Mouse (Mus musculus): ENCODE measurements at regions not wholly inside any gene's neighbourhood (a gene's known extent, or its start where the extent isn't known, plus 50 kb on each side); places are given as distances from the start of the nearest gene placed in this dataset.
"Not testable (repeated sequence)": the region's sequence is repeated elsewhere in the genome, so short reads cannot be mapped to it uniquely, and the experiment has no call there.

DNA sequence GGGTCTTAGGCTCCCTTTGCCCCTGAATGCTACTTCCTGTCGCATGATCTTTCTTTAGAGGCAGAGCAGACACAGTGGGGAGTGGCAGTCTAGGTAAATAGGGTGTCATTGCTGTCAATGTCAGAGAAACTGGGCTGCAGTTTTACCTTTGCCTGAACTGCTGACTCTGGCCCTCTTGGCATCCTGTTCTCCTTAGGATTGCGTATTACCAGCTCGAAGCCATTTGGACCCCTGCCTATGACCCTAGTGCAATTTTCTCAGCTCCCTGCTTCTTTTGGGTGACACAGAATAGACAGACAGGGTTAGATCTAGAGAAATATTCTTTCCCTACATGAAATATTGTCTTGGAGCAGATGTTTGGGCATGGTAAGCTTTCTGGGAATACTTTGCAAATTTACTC, 467.3 kb upstream of the Slc35b3 start:
- Histone ChIP-seq H3K4me3 (no peak overlapping the region), H3K27ac (no peak overlapping the region), H3K27me3 (ENCODE audit: control insufficient read depth, insufficient read depth, low read length) (no peaks in the 10 kb centered on the region), H3K4me1 (ENCODE audit: control insufficient read depth, insufficient read depth, low read length) (no peaks in the 10 kb centered on the region), H3K79me2 (replicated peaks; ENCODE audit: control insufficient read depth, insufficient read depth, low read length) (no peaks in the 10 kb centered on the region), H3K9ac (ENCODE audit: low read depth, low read length) (no peak overlapping the region), H3K36me3 (ENCODE audit: control insufficient read depth, insufficient read depth, low read length) (no peaks in the 10 kb centered on the region)
- TF ChIP-seq CTCF (IDR thresholded peaks at IDR 0.05) (no peak), POLR2A (IDR thresholded peaks at IDR 0.05; ENCODE audit: insufficient read depth, low read depth, low read length) (no peak), EP300 (IDR thresholded peaks at IDR 0.05; ENCODE audit: insufficient read depth, low read depth, low read length) (no peak)
- DNase-seq: no peak
- WGBS: 79% methylated on average over 3 of the region's 3 CpGs
- intact Hi-C loops (cut with DNase I): no loop called here

- WGBS: 65% methylated on average over 6 of the region's 6 CpGs
- H3K4me3 ChIP-seq: no peak overlapping the region
- no peaks in the 10 kb centered on the region for H3K79me2 ChIP-seq (replicated peaks; ENCODE audit: control insufficient read depth, insufficient read depth, low read length)
- H3K4me1 ChIP-seq (ENCODE audit: control insufficient read depth, insufficient read depth, low read length): no peaks in the 10 kb centered on the region
- no peak overlapping the region for H3K9ac ChIP-seq (ENCODE audit: low read depth, low read length)
- no peak overlapping the region for H3K27ac ChIP-seq
- peak; percentile 31 for TF ChIP-seq CTCF (IDR thresholded peaks at IDR 0.05)
- TF ChIP-seq EP300 (IDR thresholded peaks at IDR 0.05; ENCODE audit: insufficient read depth, low read depth, low read length): no peak
- no peak for TF ChIP-seq POLR2A (IDR thresholded peaks at IDR 0.05; ENCODE audit: insufficient read depth, low read depth, low read length)
- no peaks in the 10 kb centered on the region for H3K36me3 ChIP-seq (ENCODE audit: control insufficient read depth, insufficient read depth, low read length)
- intact Hi-C loops (cut with DNase I): no loop called here
- H3K27me3 ChIP-seq (ENCODE audit: control insufficient read depth, insufficient read depth, low read length): no peaks in the 10 kb centered on the region
- no peak for DNase-seq
These were observed 465.3 kb upstream of the Slc35b3 start for GRCm38 (mm10) chr13:39425944-39426343.

- intact Hi-C loops (cut with DNase I): no loop called here
- WGBS: 31% methylated on average over 7 of the region's 7 CpGs
- Histone ChIP-seq H3K36me3 (ENCODE audit: control insufficient read depth, insufficient read depth, low read length) (no peaks in the 10 kb centered on the region), H3K9ac (ENCODE audit: low read depth, low read length) (no peak overlapping the region), H3K4me3 (no peak overlapping the region), H3K27ac (no peak overlapping the region), H3K79me2 (replicated peaks; ENCODE audit: control insufficient read depth, insufficient read depth, low read length) (no peaks in the 10 kb centered on the region), H3K4me1 (ENCODE audit: control insufficient read depth, insufficient read depth, low read length) (no peaks in the 10 kb centered on the region), H3K27me3 (ENCODE audit: control insufficient read depth, insufficient read depth, low read length) (no peaks in the 10 kb centered on the region)
- TF ChIP-seq CTCF (IDR thresholded peaks at IDR 0.05): no peak
- no peak for TF ChIP-seq POLR2A (IDR thresholded peaks at IDR 0.05; ENCODE audit: insufficient read depth, low read depth, low read length)
- no peak for TF ChIP-seq EP300 (IDR thresholded peaks at IDR 0.05; ENCODE audit: insufficient read depth, low read depth, low read length)
- no peak for DNase-seq
These were observed 457.5 kb upstream of the Slc35b3 start for GRCm38 (mm10) chr13:39418127-39418526.

- Histone ChIP-seq H3K36me3 (ENCODE audit: control insufficient read depth, insufficient read depth, low read length) (no peaks in the 10 kb centered on the region), H3K79me2 (replicated peaks; ENCODE audit: control insufficient read depth, insufficient read depth, low read length) (no peaks in the 10 kb centered on the region), H3K27ac (no peak overlapping the region), H3K4me3 (no peak overlapping the region), H3K9ac (ENCODE audit: low read depth, low read length) (no peak overlapping the region), H3K4me1 (ENCODE audit: control insufficient read depth, insufficient read depth, low read length) (no peaks in the 10 kb centered on the region; the same call in 1 of the 2 replicates), H3K27me3 (ENCODE audit: control insufficient read depth, insufficient read depth, low read length) (no peaks in the 10 kb centered on the region)
- no peak for TF ChIP-seq EP300 (IDR thresholded peaks at IDR 0.05; ENCODE audit: insufficient read depth, low read depth, low read length)
- TF ChIP-seq POLR2A (IDR thresholded peaks at IDR 0.05; ENCODE audit: insufficient read depth, low read depth, low read length): no peak
- no peak for TF ChIP-seq CTCF (IDR thresholded peaks at IDR 0.05)
- intact Hi-C loops (cut with DNase I): no loop called here
- WGBS: 73% methylated on average over 14 of the region's 14 CpGs
- DNase-seq: no peak
These were observed 451.0 kb upstream of the Slc35b3 start for GRCm38 (mm10) chr13:39411471-39412251.

GRCm38 (mm10) chr13:39392589-39392988, 431.9 kb upstream of the Slc35b3 start:
- Histone ChIP-seq H3K4me3 (no peak overlapping the region), H3K79me2 (replicated peaks; ENCODE audit: control insufficient read depth, insufficient read depth, low read length) (no peaks in the 10 kb centered on the region), H3K27ac (no peak overlapping the region), H3K9ac (ENCODE audit: low read depth, low read length) (no peak overlapping the region), H3K4me1 (ENCODE audit: control insufficient read depth, insufficient read depth, low read length) (no peaks in the 10 kb centered on the region), H3K27me3 (ENCODE audit: control insufficient read depth, insufficient read depth, low read length) (no peaks in the 10 kb centered on the region), H3K36me3 (ENCODE audit: control insufficient read depth, insufficient read depth, low read length) (no peaks in the 10 kb centered on the region)
- intact Hi-C loops (cut with DNase I): no loop called here
- 67% methylated on average over 3 of the region's 3 CpGs for WGBS
- no peak for TF ChIP-seq EP300 (IDR thresholded peaks at IDR 0.05; ENCODE audit: insufficient read depth, low read depth, low read length)
- TF ChIP-seq POLR2A (IDR thresholded peaks at IDR 0.05; ENCODE audit: insufficient read depth, low read depth, low read length): no peak
- no peak for TF ChIP-seq CTCF (IDR thresholded peaks at IDR 0.05)
- no peak for DNase-seq

- H3K4me3 ChIP-seq; H3K79me2 ChIP-seq (replicated peaks; ENCODE audit: control insufficient read depth, insufficient read depth, low read length); H3K27ac ChIP-seq; DNase-seq; H3K36me3 ChIP-seq (ENCODE audit: control insufficient read depth, insufficient read depth, low read length); H3K9ac ChIP-seq (ENCODE audit: low read depth, low read length); H3K27me3 ChIP-seq (ENCODE audit: control insufficient read depth, insufficient read depth, low read length); H3K4me1 ChIP-seq (ENCODE audit: control insufficient read depth, insufficient read depth, low read length); intact Hi-C loops (cut with DNase I): not testable (repeated sequence)
- 75% methylated on average over 1 of the region's 1 CpGs for WGBS
These were observed 431.5 kb upstream of the Slc35b3 start for GRCm38 (mm10) chr13:39392151-39392550.
